Mouse (Mus musculus) mature B cell (primary cell): ENCODE results near the gene Map3k6.

ENCODE experiments used
- in situ Hi-C: fragments of 300-500 bp; cut with MboI; formaldehyde crosslinking; loops from 2 replicates; pipeline ENCODE4 v1.14.3; 2019

Gene Map3k6

DNA sequence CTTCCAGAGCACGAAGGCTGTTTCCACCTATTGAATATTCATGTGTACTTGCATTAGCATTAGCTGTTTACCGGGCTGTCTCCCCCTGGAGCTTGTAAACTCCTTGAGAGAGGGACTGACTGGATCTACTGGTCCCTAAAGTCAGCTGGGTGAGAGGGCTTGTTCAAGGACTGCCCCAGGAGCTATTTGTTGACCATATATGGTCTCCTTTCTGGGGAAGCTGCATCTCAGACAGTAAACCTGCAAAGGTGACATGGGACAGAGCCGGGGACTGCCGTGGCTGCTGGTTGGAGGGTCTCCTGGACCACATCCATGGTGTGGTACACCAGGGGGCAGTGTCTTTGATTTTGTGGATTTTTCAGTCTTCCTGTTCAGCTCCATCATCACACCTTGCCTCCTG, 42.0 kb downstream of the Map3k6 start:
- in situ Hi-C loops: no loop called here

DNA sequence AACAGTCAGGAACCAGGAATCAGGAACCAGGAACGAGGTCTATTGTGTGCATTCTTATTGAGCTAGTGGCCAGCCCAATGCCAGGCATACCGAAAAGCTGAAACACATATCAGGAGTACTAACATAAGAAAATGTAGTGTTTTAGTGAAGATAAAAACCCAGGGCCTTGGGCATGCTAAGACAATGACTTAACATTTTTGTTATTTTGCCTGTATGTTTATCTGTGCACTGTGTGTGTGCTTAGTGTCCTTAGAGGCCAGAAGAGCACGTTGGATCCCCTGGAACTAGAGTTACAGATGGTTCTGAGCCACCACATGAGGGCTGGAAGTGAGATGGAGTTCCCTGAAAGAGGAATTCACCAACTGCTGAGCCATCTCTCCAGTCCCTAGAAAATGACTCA, 44.7 kb downstream of the Map3k6 start:
- in situ Hi-C loops: no loop called here

DNA sequence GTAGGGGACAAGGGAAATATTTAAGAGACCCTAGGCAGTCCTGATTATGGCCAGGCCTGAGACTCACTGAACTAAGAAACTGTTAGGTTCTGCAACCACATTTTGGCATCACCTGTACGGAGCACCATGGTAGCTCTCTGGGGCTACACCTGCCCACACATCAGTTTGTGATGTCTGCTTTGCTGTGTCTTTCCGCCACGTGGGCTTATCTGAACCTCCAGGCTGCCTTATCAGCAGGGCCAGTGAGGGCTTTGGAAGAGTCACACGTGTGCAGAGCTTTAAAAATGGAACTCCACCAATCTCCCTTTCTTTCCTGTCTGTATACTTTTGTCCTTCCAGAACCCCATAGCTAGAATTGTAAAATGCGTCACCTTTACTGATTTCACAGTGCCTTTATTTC, 45.3 kb downstream of the Map3k6 start:
- in situ Hi-C loops: no loop called here

DNA sequence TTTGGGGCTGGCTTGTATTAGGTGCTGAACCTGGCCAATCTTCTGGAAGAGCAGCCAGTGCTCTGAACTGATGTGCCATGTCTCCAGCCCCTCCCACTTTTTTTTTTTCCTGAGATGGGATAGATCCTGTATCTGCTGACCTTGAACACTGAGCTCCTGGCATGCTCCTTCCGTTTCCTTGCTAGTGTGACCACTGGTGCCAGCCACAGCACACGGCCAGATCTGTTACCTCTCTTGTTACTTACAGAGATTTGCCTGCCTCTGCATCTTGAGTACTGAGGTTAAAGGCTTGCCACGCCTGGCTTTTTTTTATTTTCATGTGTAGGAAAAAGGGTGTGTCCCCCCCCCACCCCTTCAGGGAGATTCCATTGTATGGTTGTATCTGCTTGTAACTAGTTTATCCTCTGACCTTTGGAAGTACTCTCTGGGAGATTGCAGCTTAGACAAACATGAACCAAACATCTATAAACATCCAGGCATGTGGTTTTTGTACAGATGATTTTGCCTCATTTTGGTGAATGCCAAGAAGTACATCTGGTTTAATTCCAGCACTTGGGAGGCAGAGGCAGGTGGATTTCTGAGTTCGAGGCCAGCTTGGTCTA, 46.0 kb downstream of the Map3k6 start:
- in situ Hi-C loops: no loop called here

DNA sequence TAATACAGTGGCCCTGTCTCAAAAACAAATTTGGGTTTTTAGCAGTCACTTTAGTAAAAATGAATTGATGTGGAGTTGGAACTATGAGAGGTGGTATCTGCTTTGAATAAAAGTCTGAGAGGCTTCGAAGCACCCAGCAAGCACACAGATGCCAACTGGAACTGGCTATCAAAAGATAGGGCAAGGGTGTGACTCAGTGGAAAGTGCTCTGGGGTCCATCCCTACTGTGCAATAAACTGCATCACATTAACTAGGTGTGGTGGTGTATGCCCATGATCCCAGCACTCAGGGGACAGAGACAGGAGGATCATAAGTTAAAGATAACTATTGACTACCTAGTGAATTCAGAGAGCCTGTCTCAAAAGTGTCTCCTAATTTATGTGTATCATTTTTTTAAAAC, 50.6 kb downstream of the Map3k6 start:
- in situ Hi-C loops: no loop called here

DNA sequence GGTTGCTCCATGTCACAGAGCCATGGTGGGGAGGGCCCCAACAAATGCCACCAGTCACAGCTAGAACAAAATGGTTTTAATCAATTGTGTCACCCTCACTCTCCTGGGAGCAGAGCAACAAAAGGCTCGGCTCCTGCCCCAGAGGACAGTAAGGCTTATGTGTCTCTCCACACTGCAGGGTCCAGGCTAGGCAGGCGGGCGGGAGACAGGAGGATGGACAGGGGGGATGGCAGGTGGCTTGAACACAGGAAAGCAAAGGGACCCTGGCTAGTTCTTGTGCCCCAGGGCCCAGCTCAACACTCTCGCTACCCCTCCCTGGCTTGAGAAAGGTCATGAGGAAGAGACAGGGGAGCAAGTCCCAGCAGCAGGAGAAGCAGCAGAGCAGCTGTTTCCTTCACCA, 51.8 kb downstream of the Map3k6 start:
- in situ Hi-C loops: no loop called here

DNA sequence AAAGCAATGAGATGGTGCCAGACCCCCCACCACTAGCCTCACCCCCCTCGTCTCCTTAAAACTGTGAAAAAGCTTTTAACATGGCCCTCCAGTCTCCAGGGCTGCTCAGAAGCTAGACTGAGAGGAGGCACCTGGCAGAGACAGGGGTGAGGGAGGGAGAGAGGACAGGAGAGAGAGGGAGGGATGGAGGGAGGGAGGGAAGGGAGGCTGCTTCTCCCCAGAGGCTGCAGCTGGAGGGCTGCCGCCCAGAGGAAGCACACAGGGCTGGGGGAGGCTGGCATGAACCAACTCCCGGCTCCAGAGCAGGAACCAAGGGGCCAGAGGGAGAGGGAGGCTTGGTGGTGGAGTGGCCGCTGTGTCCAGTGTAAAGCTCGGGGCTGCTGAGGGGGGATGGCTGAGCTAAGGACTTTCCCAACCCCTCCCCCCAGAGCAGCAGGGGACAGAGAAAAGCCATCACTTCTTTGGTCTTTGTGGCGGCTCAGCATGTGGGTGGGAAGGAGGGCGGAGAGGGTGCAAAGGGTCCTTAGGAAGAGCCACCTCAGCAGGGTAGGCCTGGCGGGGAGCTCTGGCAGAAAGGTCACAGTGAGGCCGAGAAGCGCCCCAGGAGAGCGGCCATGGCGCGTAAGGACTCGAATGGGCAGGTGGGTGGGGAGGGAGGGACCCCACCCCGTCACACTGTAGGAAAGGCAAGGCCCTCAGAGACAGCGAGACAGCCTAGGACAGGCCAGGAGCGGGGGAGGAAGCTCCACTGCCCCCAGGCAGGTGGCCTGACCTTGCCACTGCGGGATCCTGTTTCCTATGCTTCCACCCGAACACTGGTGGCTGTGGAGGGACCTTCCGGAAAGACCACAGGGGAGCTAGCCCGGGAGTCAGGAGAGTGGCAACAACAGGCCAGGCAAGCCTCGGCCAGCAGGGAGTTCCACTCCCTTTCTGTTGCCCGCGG, 52.6 kb downstream of the Map3k6 start:
- in situ Hi-C loops: no loop called here

DNA sequence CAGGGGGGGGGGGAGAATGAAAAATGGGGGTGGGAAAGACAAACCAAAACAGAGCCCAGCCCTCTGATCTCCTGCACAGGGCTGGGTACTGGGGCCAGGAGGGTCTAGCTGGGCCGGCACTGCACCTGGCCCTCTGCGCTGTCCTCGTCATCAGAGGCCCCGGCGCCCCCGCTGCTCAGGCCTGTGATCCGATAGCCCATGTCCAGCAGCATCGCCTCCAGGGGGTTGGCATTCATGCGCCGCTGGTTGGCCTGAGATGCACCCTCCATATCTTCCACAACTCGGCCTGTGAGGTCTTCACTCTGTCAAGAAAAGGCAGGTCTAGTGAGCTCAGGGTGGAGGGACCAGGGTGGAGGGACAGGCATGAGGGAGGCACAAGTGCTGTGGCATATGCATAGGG, 53.5 kb downstream of the Map3k6 start:
- in situ Hi-C loops: no loop called here

DNA sequence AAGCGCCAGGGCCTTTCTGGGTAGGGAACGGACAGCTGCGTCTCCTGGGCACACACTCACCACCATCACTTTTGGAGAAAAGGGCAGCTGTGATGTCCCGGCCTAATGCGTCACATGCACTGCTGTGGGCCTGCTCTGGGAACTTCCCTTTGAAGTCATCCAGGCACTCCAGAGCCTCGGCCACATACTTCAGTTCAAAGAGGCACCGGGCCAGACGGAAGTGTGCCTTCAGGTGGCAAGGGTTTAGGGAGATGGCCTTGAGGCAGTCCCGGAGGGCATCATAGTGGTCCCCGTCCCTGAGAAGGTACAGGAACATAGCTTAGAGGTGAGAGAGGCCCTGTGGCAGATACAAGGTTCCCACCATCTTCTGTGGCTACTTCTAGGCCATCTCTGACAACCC, 56.7 kb downstream of the Map3k6 start:
- in situ Hi-C loops: loop anchor here (5.0 kb wide), 1 partner anchor 290 kb away; no protein-coding TSS in a partner anchor

DNA sequence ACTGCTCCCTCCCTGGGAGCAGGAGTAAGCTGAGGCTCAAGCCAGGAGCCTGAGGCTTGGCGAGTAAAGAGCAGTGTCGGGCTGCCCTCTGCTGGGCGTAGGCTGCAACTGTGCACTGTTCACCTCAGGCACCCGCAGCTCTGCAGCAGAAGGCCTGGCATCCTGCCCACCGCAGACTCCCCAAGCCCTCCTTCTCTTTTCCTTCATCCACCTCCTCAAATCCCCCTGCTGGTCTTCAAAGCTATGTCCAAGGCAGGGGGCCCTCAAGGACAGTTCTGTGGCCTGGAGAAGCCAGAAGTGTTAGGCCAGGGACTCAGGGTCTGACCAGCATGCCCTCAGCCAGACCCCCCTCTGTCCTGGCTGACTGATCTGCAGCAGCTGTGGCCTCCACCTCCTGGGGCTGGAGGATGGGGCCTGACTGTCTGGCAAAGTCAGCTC, 57.2 kb downstream of the Map3k6 start:
- in situ Hi-C loops: loop anchor here (5.0 kb wide), 1 partner anchor 291 kb away; no protein-coding TSS in a partner anchor

DNA sequence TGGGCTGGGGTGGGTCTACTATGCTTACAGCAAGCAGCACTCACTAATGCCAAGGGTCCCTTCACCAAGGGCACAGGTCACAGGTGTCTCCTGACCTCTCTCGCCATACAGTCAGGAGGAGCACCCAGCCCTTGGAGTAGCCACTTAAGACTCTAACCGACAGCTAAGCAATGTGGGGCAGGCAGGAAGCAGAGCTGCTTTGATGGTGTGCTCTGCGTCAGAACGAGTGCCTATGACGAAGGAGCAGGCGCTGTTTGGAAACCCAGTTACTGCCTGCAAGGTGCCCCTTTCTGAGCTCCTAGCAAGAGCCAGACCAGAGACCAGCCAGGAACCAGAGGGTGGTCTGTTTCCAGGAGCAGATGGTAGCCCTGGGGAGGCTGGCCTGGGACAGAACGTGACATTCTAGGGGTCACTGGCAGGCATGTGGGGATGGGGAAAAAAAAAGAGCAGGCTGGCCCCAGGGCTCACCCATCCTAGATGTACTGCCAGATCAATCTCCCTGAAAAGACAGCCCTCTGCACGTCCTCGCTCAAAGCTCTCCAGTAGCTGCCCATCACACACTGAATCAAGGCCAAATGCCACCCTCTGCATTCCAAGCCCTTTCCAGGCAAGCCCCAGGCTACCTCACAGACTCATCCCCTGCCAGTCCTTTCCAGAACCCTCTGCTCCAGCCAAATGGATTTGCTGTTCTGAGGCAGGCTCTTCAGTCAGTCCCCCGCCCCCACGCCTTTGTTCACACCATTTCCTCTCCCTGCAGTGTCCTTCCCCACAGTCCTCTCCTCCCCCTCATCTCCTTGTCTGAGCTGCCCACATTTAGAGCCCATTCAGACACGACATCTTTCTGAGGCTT, 58.1 kb downstream of the Map3k6 start:
- in situ Hi-C loops: loop anchor here (5.0 kb wide), 1 partner anchor 291 kb away; no protein-coding TSS in a partner anchor

DNA sequence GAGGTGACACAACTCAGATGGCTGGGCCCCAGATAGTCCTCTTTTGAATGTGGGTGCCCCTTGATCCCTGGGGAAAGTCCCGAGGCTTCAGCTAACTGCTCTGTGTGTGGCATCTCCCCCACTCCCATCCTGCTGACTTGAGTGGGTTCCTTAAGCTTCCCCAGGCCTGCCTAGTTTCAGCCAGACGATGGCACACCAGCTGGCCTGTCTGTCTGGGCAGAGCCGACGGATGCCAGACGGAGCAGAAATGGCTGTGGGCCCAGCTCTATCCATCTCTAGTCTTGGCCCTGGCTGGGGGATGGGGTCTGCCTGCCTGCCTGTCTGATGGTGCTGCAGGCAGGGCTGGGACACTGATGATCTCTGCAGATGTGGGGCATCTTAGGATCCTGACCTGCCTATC, 59.1 kb downstream of the Map3k6 start:
- in situ Hi-C loops: loop anchor here (5.0 kb wide), 2 partner anchors 82 to 292 kb away; no protein-coding TSS in a partner anchor

DNA sequence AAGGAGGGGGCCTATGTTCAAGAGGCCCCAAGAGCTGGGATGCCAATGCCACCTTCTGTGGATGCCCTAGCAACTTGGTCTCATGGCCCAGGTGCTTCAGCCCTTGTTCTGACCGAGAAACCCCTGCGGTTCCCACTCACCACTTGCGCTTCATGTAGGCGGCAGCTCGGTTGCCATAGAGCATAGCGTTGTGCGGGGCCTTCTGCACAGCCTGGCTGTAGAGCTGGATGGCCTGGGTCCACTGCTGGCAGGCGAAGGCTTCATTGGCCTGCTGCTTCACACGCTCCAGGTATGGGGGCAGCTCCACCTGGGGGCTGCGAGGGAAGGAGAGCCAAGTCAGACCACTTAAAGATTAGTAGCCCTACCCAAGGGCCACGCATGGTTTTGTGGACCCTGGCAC, 59.8 kb downstream of the Map3k6 start:
- in situ Hi-C loops: loop anchor here (5.0 kb wide), 1 partner anchor 83 kb away; no protein-coding TSS in a partner anchor

DNA sequence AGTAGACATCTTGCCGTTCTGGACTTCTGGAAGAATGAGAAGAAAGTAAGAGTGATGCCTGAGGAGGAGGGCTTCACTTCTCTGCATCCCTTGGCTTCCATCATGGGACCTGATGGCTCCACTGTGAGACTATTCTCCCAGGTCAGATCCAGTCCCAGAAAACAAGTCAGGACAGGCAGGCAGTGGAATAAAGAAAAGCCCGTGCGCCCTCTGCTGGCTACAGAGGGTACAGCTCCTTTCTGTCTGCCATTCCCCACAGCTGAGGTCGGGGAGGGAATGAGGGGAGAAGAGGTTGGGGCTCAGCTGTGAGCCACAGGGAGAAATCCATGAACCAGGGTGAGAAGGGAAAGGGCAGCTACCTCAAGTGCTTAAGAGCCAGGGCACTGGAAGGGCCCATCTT, 61.2 kb downstream of the Map3k6 start:
- in situ Hi-C loops: loop anchor here (5.0 kb wide), 1 partner anchor 85 kb away; no protein-coding TSS in a partner anchor
